Mouse (Mus musculus): ENCODE results near the gene Nav1. TPM values are rescaled to one million over a fixed set of nuclear protein-coding genes. Genes with fewer than 3 reads are reported as not detected.

Gene Nav1
- total RNA-seq, 2 experiments from 2014 or later, result 214 to 218 TPM

DNA sequence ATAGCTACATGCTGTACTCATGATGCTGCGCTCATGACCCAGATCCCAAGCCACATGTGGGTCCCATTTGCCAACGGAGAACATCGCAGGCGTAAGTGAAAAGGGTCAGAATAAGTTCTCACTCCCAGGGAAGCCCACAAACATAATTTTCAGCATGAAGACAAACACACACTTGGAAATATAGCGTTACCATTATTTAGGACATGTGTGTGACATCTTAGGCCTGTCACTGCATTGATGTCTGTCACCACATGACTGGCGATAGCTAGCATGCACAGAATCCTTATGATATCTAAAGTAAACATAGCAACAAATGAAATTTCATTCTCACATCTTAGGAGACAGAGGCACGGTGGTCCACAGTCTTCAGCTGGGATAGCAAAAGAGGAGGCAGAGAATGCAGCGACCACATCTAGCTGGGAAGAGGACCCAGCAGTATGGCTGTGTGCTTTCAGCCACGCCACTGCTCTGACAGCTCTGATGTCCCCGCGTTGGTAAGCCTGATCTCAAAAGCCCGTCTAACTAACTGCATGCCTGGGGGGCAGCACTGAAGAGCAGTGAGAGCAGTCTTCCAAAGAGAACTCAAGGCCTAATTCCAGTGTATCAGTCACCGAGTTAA, 86.4 kb downstream of the Nav1 start:
- DNase-seq (ENCODE audit: low spot score in 2 of 2), result no peak

DNA sequence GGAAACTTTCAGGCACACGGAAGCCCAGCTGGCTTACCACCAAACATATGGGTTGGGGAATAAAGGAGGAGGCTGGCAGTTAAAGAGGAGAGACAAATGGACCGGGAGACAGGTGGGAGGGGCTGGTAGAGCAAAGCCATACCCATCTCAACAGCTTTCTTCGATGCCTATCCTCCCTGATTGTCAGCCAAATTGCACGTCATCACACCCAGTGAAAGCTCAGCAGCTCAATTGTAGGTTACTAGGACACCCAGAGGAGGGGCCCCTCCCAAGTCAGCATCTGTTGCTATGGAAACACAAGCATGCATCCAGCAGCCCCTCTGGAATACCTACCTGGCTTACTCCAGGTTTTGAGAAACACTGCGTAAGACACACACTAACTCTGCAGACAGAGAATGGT, 88.4 kb downstream of the Nav1 start:
- no peak for DNase-seq (ENCODE audit: low spot score in 2 of 2)

- no peak for DNase-seq (ENCODE audit: low spot score in 2 of 2)
Observed at GRCm38 (mm10) chr1:135517469-135517868, 89.6 kb downstream of the Nav1 start.

- no peak for DNase-seq (ENCODE audit: low spot score in 2 of 2)
Observed at GRCm38 (mm10) chr1:135516511-135517305, 90.4 kb downstream of the Nav1 start.

GRCm38 (mm10) chr1:135515633-135516238, 91.4 kb downstream of the Nav1 start:
- no peak for DNase-seq (ENCODE audit: low spot score in 2 of 2)

DNA sequence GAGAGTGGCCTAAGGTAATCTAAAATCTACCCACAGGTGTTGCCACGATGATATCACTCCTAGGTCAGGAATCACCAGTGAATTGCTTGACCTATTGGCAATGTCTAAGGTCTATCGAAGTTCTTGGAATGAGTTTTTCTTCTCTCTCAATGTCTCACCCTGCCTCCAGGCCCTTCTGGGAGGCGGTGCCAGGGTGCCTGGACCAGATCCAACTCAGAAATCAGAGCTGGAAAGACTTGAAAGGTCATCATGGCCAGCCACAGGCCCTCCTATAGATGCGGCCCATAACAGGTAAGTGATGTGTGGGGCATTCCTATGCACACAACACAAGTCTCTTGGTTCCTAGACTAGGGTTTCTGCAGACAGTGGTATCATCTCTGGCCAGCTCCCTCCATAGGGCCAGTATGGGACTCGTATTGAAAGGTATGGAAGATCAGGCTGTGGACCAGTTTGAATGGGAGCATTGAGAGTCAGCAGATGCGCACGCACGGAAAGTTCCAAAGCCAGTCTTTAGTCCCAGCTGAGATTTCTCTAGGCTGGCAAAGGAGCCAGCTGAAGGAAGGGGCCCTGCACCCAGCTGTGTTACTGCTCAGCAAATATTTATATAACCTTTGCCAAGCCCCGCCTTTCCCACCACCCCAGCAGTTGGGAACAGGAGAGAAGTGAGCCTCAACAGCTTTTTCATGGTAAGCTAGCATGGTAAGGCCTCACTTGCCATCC, 92.0 kb downstream of the Nav1 start:
- DNase-seq (ENCODE audit: low spot score in 2 of 2), result no peak

DNA sequence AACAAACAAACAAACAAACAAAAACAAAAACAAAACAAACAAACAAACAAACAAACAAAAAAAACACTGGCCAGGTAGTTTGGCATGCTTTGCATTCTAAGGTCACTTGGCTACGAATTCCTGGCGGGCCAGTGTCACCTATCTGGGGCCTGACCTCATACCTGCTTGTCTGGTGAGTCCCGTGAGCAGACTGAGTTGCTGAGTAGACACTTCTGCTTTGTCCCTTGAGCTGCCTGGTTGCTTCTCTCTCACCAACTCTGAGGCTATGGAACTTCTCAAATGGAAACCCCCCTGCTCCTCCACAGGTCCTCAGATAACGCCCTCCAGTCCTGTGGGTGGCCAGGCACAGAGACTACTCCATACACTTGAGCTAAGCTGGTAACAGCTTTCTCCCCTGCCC, 93.0 kb downstream of the Nav1 start:
- no peak for DNase-seq (ENCODE audit: low spot score in 2 of 2)

DNA sequence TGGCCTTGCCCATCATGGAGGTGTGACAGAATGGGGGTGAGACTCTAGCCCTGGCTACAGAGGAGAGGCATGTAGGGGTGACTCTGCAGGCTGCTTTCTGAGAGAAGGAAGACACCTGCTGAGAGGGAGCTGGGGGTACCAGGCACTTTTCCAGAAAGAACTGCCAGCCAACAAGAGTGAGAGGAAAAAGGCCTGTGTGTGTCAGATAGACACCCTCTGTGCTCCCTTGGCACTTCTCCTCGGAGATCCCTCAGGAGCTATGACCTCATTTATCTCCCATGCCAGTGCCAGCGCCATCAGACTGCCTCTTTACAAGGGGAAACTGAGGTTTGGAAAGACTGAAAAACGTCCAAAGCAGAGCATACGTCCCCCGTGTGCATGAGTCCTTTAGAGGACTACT, 93.6 kb downstream of the Nav1 start:
- DNase-seq (ENCODE audit: low spot score in 2 of 2), result peak in 1 of 2 experiments; percentile 51

DNA sequence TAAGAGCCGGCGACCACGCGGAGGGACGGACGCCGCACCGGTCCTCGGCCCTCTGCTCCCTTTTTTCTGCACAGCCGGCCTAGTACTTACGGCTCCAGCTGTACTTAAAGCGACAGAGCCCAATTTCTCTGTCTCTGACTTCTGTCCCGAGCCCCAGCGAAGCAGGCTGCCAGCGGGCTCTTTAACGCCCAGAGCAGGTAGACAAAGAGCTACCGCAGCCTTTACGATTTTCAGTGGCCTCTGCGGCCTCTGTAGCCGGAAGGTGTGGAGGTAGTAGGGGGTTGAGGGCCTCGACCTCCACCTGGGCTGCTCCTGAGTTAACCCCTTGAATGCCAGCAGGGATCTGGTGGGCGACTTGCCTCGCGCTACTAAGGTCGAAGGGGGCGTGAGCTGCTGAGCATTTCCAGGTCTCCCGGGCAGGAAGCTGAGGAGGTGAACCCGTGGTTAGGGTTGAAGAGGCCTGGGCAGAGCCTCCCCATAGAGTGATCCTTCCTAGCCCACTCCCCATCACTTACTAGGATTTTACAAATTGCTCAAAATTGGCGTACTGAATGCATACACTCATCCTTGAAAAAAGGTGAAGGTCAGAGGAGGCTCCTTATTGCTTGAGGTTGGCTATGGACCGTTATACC, 96.6 kb downstream of the Nav1 start:
- no peak for DNase-seq (ENCODE audit: low spot score in 2 of 2)

DNA sequence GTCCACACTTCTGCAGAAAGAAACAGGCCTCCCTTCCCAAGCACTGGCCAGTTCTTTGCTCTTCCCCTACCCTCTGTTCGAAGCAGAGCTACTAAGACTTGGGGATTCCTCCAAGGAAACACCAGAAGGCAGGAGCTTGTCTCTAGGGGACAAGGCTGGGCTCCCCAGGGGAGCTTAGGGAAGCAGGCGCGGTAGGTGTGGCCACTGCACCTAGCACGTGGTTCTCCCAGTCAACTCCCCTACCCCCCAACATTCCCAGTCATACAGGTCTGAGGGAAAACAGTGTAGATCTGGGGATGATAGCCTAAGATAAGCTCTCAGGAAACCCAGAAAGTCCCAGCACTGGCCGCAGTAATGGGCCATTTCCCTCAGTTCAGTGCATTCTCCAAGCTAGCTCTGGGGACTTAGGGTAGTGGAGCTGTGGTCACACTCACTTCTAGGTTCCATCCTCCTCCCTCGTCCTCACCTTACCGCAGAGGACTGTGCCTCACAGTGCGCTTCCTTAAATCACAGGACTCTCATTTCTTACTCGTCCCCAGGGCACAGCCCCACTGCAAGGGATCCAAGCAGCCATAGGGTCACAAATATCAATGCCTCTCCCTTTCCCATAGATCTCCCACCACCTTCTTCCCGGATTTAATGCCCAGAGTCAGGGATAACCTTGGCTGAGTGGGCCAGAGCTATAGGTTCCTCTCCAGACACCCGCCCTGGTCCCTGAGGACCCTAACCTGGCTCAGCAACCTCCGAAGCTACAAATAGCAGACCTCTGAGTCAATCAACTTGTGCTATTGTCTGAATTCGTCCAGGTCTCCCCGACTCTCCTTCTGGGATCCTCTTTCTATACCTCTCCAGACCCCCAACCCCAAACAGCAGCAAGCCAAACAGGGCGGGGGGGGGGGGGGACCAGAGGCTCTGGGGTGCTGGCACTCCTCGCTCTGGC, 97.7 kb downstream of the Nav1 start:
- DNase-seq (ENCODE audit: low spot score in 2 of 2), result no peak

DNA sequence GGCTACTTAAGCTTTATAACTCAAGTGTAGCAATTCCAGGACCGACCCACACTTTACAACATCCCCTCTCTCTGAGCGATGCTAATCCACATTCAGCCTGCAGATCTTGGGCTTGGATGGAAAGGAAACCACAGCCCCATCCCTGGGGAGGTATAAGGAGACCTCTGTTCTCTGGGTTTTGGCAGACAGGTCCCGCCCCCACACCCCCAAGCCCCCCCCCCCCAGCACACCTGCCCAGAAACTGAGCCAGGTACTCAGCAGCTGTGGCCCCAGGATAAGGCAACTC, 98.8 kb downstream of the Nav1 start:
- DNase-seq (ENCODE audit: low spot score in 2 of 2), result no peak

- DNase-seq (ENCODE audit: low spot score in 2 of 2), result no peak
Observed at GRCm38 (mm10) chr1:135507572-135508348, 99.3 kb downstream of the Nav1 start.

GRCm38 (mm10) chr1:135505499-135505898, 101.6 kb downstream of the Nav1 start:
- no peak for DNase-seq (ENCODE audit: low spot score in 2 of 2)

DNA sequence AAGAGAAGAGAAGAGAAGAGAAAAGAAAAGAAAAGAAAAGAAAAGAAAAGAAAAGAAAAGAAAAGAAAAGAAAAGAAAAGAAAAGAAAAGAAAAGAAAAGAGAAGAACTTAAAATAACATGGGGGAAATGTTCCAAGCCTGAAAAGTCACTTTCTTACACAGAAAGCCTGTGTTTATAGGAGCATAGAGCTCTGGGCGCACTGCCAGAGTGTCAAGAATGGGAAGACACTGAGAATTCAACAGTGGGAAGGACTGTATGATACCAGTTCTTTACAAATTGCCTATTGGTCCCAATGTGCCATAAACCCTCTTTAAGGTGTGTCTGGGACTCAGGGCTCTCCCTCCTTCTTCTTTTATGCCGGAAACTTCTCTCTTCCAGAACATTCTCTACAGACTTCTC, 103.7 kb downstream of the Nav1 start:
- no peak for DNase-seq (ENCODE audit: low spot score in 2 of 2)

- no peak for DNase-seq (ENCODE audit: low spot score in 2 of 2)
Observed at GRCm38 (mm10) chr1:135502750-135503149, 104.3 kb downstream of the Nav1 start.

- no peak for DNase-seq (ENCODE audit: low spot score in 2 of 2)
Observed at GRCm38 (mm10) chr1:135502135-135502534, 105.0 kb downstream of the Nav1 start.

GRCm38 (mm10) chr1:135498455-135499358, 108.4 kb downstream of the Nav1 start:
- no peak for DNase-seq (ENCODE audit: low spot score in 2 of 2)

- no peak for DNase-seq (ENCODE audit: low spot score in 2 of 2)
Observed at GRCm38 (mm10) chr1:135495048-135495447, 112.0 kb downstream of the Nav1 start.

DNA sequence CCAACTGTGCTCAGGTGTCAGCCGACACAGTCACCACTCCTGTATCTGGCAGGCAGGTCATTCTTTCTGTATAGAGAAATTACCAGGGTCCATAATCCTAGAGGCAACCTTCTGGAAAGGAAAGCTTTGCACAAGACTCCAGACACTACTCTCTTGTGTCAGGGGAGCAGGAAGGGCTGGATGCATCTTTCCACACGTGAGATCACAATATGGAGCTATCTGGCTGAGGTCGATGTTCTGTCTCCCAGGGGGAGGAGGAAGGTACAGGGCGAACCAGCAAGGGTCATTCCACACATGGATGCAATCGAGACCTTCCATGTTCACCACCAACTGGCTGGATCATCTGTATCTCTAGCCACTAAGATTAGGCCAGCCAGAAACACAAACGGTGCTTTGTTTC, 113.2 kb downstream of the Nav1 start:
- no peak for DNase-seq (ENCODE audit: low spot score in 2 of 2)

All from layer of hippocampus, postnatal 10 days (tissue).